Mouse (Mus musculus): ENCODE measurements around the gene Cfap77.

The Cfap77 gene

DNA sequence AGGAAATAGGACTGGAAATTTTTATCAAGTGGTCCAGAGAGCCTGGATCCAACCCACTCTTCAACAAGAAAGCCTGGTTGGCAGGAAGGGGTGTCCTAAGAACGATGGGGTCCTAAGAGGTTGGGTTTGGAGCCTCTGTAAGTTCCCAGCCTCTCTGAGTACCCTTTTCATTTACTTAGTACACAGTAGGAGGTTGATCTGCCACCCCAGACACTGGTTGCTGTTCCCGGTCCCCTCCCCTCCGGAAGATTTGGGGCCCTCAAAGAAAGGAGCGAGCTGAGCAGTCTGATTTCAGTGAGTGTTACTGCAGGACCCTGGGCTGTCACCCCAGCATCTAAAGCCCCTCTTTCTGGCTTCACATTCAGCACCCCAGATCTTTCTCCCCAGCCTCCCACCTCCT lies 135.9 kb downstream of the Cfap77 start:
- DNase-seq: no peak

- no peak for DNase-seq
These were observed 137.1 kb downstream of the Cfap77 start for GRCm38 (mm10) chr2:28917518-28918361.

- no peak for DNase-seq
These were observed 137.7 kb downstream of the Cfap77 start for GRCm38 (mm10) chr2:28917156-28917517.

DNA sequence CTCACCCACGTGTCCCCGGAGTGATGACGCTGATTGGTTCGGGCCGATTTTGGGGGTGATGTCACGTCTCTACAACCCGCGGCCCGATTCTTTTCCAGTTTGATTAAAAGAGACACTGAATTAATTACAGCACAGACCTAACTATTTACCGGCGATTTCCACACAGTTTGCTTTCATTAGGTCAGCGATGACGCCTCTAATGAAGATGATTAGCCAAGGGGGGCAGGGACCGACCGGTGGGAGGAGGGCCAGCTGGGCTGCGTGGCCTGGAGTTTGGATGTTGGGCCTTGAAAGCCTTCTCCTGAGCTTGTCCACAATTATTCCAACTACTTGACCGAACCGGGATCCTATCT lies 138.4 kb downstream of the Cfap77 start, which contains the start of gene Barhl1:
Barhl1 (minus strand) TSS at position 156 of the 353 bp plus-strand sequence.
- no peak for DNase-seq

GRCm38 (mm10) chr2:28915768-28916512 lies 138.9 kb downstream of the Cfap77 start:
- DNase-seq: no peak

- DNase-seq: no peak
These were observed 139.6 kb downstream of the Cfap77 start for GRCm38 (mm10) chr2:28915104-28915738.

DNA sequence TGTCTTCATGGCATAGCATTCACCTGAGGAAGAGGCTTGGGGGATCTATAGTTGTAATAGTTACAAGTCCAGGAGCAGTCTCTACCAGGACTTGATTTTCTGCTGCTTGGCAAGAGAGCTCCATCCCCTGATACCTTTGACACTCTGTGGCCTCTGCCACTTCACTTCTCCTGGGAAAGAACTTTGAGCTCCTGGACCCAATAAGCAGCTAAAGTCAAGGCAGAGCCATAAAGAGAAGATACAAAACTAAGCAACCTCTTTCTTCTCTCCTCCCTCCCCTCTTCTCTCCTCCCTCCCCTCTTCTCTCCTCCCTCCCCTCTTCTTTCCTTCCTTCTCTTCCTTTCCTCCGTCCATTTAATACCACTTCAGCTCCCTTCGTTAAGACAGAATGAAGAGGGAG lies 140.7 kb downstream of the Cfap77 start:
- no peak for DNase-seq

DNA sequence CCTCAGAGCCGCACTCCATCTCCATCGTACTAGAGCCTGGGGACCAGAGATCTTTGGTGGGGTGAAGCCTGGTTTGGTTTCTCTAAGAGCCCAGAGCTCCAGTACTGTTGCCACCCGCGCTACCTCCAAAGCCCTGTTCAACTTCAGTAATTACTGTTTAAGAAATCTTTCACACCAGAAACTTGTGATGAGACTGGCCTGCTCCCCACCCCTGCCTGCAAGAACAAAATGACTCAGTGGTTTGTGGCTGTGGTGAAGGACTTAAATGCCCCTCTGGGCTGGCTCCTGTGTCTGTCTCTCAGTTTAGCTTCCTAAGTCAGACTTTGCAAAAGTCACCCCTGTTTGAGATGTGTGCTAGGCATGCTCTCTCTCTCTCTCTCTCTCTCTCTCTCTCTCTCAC lies 141.9 kb downstream of the Cfap77 start:
- DNase-seq: no peak

- DNase-seq: no peak
These were observed 142.7 kb downstream of the Cfap77 start for GRCm38 (mm10) chr2:28912039-28912700.

DNA sequence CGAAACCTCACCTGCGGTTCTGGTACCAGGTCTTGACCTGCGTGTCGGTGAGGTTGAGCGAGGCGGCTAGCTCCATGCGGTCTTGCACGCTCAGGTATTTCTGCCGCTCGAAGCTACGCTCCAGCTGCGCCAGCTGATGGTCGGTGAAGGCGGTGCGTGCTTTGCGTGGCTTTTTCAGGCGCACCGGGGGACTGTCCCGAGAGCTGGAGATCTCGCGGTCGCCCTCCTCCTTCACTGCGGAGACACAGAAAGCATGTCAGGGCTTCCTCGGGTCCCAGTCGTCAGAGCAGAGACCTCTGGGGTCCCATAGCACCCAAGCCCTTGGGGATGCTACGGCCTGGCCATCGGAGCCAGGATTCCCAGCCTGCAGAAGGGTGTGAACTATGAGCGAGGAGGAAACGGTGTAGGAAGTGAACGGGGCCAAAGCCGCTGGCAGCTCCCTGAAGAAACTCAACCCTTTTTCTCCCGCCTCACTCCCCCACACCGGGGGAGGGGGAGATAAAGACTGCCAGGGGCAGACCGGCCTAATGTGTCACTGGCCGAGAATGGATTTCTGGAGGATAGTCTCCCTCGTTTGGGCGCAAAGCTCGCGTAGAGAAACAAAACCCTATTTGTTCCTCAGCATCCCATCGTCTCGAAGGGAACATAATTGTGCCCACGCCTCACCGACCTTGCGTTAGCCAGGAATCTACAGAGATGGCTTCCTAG lies 143.4 kb downstream of the Cfap77 start:
- DNase-seq: no peak

- DNase-seq: no peak
These were observed 144.0 kb downstream of the Cfap77 start for GRCm38 (mm10) chr2:28910877-28911276.

- DNase-seq: no peak
These were observed 144.8 kb downstream of the Cfap77 start for GRCm38 (mm10) chr2:28909818-28910710.

GRCm38 (mm10) chr2:28909186-28909817 lies 145.6 kb downstream of the Cfap77 start:
- DNase-seq: no peak

GRCm38 (mm10) chr2:28908389-28909153 lies 146.3 kb downstream of the Cfap77 start:
- DNase-seq: no peak

GRCm38 (mm10) chr2:28907691-28908388 lies 147.0 kb downstream of the Cfap77 start:
- DNase-seq: no peak

DNA sequence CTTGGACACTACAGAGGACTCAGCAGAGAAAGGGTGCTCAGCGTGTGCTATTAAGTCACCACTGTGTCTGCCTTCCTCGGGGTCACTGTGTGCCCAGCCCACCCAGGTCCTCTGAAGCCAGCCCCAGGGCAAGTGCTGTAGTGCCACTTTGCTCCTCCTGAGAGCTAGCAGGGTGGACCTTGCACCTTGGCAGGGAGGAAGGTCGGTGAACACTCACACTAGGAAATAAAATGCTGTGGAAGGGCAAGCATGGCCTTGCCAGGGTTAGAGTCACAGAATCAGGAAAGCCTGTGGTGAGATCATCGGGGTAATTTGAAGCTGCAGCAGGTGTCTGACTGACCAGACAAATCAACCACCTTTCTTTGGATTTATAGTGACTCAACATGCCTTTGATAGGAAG lies 149.3 kb downstream of the Cfap77 start:
- DNase-seq: no peak

GRCm38 (mm10) chr2:28904786-28905185 lies 150.1 kb downstream of the Cfap77 start:
- DNase-seq: no peak

- no peak for DNase-seq
These were observed 151.0 kb downstream of the Cfap77 start for GRCm38 (mm10) chr2:28903871-28904270.

DNA sequence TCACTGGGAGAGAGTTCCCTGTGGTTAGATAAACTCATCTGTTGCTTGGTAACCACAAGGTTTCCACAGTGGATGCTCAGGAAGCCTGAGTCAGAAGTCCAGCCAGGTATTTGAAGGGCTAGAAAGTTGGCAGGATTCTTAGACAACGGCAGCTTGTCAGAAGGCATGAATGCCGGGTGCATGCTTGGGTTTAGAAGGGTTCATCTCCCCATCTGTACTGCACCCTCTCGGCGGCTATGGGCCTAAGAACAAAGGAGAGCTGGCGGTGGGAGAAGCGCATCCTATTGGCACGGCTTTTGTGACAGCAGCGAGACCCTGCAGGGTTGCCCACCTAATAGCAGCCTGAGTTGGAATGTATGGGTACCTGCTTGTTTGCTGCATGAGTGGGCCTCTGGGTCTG lies 152.6 kb downstream of the Cfap77 start:
- DNase-seq: no peak

All from layer of hippocampus, adult 9-11 months (tissue).